Mouse (Mus musculus) thymus, postnatal 4 days (tissue): ENCODE data around the gene Vdac1.
"Not testable (repeated sequence)": the region's sequence is repeated elsewhere in the genome, so short reads cannot be mapped to it uniquely, and the experiment has no call there.

Experiments
- DNase-seq: peaks from one replicate; pipeline ENCODE4 v3.0.0; 2021

The Vdac1 gene

DNA sequence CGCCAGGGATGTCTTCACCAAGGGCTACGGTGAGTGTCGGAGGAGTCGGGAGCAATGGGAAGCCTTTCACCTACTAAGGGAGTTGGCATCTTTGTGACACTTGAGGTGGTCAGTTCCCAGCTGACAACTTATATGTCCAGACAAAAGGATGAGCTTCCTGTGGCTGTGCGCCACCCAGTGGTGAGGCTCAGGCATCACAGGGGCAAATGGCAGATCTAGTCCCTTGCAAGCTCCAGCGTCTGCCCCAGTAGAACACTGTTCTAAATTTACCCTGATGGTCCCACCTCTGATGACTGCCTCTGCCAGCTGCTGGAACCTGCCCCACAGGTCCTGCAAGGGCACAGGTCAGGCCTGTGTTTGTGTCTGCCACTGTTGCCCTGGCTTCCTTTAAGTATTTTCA, 13.7 kb downstream of the Vdac1 start:
- peak; percentile 81 for DNase-seq

DNA sequence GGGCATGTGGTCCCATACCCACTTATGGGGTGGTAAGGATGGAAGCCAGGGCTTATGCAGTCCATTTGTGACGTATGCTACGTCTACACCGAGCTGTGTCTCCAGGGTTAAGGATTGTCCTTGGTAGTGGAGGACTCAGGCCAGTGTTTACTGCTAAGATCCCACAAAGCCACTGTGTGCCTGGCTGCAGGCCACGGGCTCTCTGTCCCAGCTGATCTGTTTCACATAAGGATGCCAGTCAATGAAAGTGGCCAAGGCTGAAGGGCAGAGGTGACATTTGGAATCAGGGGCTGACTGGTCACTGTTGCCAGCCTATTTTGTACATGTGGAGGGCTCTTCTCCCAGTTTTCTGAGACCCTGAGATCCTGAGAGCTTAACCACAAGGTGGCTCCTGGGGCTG, 16.9 kb downstream of the Vdac1 start:
- DNase-seq: no peak

DNA sequence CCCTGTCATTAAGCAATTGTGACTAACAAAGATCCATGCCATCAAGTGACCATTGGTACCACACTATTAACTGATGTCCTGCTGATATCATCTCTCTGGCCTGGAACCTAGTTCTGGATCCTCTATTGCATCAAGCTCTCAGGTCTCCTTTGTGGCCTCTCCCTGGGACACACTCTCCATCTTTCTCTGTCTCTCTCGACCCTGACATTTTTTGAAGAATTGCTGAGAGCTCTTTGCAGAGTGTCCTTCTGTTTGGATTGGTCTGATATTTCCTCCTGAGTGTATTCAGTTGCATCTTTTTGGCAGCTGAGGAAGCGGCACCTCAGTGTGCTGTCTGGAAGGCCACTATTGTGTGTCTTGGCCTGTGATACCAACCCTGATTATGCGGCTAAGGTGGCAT, 18.6 kb downstream of the Vdac1 start:
- DNase-seq: no peak

DNA sequence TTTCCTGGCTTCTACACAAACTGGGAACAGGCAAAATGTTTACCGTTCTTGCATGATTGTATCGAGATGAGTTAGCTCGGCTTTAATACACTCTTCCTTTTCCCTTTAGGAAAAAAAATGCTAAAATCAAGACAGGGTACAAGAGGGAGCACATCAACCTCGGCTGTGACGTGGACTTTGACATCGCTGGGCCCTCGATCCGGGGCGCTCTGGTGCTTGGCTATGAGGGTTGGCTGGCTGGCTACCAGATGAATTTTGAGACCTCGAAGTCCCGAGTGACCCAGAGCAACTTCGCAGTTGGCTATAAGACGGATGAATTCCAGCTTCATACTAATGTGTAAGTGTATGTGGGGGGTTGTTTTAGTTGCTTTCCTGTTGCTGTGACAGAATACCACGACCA, 23.1 kb downstream of the Vdac1 start:
- DNase-seq: no peak

DNA sequence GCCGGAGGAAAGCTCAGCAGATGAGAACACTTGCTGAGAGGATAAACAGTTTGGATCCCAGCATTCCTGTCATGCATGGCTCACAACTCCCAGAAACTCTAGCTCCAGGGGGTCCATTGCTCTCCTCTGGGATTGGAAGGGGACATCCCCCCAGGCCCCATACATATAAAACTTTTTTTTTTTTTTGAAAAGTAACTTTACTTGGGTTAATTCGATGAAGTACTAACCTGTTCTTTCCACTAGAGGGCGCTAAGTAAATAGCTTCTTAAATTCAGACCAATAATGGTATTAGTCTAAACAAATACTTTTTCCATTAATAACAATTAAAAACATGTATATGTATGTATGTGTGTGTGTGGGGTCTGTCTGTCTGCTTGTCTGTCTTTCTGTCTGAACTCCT, 24.0 kb downstream of the Vdac1 start:
- no peak for DNase-seq

DNA sequence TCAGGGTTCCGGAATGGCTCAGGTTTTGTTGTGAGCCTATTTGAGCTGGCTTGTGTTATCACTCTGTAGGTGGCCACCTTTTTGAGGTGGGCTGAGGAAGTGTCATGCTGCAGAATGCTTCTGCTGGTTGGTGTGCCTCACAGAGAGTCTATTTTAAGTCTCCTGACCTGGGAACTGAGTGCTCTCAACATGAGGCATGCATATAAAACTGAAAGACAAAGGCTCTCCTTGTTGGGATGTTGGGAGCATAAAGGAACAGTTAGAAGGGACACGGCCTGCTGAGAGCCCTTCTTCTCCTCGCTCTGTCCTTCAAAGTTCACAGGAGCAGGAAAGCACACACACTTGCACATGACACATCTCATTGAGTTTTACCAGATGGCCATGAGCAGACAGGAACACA, 26.2 kb downstream of the Vdac1 start:
- DNase-seq: no peak

DNA sequence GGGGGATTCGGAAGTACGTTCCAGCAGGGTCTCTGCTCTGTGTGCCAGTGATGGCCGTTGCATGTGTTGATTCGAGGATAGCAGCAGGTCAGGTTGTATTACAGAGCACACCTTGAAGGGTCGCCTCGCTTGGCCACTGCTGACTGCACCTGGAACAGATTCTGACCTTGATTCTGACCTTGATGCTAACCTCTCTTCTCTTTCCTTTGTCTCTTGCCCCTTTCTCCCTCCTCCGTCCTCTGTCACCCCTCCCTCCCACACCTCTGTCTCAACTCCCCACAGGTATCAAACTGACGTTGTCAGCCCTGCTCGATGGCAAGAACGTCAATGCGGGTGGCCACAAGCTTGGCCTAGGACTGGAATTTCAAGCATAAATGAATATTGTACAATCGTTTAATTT, 27.5 kb downstream of the Vdac1 start:
- DNase-seq: no peak

DNA sequence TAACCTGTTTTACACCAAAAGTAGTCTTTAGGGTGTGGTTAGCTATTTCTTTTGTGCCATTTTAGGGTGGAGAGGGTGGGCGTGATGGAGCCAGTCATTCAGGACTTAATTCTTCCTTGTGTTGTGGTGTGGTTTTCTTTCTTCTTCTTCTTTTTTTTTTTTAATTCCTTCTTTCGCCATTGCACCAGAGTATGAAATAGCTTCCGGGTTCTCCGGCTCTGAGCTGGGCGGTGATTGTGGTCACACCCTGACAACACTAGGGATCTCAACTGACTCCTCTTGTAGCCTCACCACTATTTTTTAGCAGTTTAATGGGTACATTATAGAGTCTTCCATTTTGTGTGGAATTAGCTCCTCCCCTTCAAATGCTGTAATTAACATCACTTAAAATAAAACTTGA, 28.3 kb downstream of the Vdac1 start:
- not testable (repeated sequence) for DNase-seq

DNA sequence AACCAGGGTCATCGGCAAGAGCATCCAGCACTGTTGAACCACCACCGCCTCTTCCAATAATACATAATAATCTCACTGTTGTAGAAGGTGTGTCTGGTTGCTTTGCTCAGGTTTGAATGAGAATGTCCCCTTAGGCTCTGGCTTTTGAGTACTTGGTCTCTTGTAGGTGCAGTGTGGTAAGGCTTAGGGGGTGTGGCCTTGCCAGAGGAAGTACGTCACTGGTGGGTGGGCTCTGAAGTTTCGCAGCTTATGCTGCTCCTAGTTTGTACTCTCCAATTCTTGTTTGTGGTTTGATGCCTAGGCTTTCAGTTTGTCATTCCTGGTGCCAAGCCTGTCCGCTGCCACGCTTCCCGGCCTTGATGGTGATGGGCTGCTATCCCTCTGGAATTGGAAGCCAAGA, 29.3 kb downstream of the Vdac1 start:
- DNase-seq: no peak

DNA sequence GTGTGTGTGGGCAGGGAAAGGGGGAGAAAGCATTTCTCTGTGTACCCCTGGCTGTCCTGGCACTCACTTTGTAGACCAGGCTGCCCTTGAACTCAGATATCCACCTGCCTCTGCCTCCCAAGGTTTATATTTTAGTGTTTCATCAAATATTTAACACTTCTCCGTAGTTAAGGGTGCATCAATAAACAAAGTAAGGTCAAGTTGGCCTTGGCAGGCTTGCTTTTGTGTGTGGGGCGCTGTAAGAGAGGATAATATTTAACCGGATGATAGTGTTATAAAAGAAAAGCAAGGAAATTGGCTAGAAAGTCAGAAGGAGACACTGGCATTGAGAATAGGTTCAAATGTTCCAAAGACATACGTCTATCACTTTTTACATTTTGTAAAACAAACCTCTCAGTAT, 33.8 kb downstream of the Vdac1 start:
- no peak for DNase-seq

DNA sequence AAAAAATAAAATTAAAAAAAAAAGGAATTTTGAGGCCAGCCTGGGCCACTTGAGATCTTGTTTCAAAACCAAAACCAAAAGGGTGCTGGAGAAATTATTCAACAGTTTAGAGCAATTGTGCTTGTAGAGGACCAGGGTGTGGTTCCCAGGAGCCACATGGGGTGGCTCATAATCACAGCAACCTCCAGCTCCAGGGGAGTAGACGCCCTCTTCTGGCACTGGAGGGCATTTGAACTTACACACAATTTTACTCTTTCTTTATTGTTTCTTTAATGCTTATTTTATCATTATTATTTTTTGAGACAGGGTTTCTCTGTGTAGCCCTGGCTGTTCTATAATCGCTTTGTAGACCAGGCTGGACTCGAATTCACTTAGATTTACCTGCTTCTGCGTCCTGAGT, 34.7 kb downstream of the Vdac1 start:
- DNase-seq: no peak

DNA sequence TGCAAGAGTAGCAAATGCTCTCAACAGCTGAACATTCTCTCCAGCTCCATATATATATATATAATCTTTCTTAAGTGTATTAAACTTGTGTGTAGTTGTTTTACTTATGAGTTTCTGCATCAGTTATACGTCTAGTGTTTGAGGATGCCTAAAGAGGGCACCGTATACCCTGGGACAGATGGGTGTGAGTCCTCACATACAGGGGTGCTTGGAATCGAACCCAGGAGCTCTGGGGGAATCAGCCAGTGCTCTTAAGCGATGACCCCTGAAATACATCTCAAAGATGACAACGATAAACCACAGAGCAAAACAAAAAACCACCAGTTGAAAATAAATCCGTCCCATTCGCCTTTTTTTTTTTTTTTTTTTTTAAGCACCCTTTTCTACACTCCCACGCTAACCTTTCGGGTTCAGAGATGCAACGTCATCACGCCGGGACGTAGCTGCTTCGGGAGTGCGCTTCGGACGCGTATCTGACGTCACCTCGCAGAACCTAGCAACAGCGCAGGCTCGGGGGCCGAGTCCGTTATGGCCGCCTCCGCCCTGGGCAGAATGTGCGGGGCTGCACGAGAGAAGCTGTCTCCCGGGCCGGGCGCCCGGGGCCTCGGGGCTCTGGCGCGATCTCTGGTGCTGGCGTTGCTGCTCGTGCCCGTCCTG, 35.4 kb downstream of the Vdac1 start, which contains the start of gene 9530068E07Rik:
9530068E07Rik (plus strand) TSS at position 489 of the 657 bp plus-strand sequence.
- peak; percentile 92 for DNase-seq

DNA sequence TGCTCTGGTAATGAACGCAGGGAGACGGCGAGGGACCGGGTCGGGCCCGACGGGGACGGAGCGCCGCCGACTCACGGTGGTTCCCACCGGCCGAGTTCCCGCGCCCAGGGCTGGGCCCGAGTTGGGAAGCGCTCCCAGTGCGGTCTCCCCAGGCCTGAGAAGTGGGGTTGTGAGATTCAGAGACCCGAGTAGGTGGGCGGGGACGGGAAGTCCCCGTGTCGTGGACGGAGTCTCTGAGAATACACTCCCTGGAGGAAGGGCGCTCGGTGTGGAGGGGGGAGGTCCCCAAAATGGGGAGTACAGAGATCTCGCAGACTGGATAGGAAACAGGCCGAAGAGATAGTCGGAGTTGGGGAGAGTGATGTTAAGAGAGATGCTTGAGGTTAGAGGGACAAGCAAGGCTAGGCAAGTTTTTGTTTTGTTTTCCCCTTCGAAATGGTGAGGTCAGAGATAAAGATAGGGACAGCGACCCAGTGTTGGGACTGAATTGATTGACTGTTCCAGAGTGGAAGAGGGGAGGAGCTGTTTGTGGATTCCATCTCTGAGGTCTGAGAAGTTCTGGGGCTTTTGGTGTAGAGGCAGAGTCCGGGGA, 36.0 kb downstream of the Vdac1 start:
- no peak for DNase-seq

DNA sequence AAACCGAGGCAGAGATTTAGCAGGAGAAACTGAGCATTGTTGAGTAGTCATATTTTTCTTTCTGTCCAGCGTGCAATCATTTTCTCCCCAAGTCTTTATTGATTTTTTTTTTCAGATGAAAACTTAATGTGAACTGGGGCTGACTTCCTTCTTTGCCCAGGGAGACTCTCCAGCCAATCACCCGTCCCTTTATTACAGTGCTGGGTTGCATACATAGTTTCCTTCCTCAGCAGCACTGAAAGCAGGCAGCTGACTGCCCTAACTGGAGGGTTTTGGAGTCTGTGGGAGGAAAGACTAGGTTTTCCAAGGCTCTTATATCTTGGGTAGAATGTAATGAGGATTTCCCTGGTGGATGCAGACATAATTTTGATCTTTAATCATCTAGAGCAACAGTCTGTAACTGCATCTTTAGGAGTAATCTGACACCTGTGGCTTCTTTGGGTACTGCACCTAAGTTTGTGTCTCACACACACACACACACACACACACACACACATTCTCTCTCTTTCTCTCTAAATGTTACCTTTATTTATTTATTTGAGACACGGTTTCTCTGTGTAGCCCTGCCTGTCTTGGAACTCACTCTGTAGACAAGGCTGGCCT, 36.8 kb downstream of the Vdac1 start:
- peak; percentile 41 for DNase-seq

DNA sequence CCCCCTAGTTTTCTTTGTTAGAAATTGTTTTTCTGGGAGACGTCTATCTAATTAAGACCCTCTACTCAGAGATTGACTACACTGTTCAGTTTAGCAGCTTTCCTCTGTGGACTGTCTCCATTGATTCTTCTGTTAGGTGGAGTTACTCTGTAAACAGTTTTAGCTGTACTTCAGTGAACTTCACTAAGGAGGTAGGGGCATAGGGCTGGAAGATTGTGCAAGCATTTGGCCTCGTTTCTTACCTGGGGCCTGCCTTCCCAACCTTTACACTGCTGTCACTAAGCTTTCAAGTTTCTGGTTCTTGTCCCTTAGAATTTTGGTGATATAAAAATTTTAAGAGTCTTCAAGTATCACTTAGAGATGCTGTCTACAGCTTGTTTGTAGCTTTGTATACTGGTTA, 40.8 kb downstream of the Vdac1 start:
- no peak for DNase-seq

DNA sequence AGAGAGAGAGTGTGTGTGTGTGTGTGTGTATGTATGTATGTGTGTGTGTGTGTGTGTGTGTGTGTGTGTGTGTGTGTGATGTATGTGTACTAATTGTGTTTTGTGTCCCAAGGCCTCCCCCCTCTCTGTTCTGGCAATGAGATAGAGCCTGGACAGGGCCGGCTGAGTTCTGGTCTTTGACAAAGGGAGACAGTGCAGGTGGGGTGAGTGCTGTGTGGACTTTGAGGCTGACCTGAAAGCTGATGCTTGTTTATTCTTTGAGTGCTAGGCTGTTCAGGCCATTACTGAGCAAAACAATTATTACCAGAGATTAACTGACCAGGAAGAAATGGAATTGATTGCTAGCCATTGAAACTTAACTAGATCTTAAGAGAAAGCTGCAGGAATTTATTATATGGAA, 41.9 kb downstream of the Vdac1 start:
- no peak for DNase-seq

DNA sequence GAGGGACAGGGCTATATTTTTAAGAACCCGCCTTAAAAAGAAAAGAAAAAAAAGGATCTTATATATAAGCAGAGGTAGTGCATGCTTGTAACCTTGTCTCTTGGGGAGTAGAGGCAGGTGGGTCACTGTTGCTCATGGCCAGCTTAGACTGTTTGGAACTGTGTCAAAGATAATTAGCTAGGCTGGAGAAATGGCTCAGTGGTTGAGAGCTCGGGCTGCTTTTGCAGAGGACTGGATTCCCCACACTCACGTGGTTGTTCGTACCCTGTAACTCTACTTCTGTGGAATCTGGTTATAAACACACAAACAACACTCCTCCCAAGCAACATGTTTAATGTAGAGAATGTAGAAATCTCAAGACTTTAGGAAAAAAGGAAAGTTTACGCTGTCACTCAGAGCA, 43.5 kb downstream of the Vdac1 start:
- no peak for DNase-seq

DNA sequence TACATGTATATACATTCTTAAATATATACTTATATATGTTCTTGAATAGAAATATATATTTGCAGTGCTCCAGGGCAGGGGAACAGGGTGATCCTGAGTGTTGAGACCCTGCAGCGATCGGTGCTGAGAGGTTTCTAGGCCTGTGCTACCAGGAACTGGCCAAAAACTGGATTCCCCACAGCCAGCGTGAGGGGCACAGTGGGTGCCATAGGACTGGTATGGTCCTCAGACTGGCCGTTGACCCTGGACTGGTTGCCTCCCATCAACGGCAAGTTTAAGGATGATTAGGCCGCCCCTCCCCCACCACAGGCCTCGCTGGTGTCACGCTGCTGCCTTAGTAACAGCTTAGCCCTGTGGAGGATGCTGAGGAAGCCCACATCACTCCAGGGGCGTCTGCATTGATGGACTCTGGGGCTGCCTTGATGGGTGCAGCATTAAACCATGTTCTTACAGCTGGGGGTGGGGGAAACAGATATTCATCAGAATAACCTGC, 44.6 kb downstream of the Vdac1 start:
- DNase-seq: no peak

DNA sequence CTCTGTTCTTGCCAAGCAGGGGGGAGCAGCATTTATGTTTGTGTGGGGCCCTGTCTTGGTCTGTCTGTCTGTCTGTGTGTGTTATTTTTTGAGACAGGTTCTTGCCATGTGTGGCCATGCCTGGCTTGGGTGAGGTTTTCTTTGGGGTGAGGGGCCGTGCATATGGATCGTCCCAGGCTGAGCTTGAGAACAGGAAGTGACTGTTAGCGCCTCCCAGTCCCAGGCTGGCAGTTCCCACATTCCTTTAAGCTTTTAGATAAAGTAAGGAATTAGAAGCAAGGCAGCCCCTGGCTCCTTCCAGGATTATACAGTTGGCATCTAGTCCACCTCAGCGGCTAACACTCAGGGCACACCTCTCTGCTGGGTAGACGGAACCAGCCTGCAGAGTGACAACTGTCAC, 48.7 kb downstream of the Vdac1 start:
- no peak for DNase-seq

DNA sequence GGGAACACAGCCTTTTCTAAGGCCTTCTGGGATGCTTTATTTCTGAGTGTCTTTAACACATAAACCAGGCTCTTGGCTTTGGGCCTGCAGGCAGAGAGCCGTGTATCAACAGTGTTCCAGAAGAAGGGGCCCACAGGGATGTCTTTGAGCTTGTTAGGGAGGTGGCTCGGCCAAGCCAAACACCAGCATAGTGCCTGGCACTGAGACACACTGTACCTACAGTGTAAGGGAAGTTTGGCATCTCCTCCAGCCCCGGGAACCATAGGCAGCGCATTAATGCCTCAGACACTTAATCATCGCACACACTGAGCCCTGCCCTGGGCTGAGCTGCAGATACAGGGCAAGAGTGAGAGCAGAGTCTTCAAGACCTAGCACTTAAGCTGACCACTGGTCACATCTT, 57.7 kb downstream of the Vdac1 start:
- no peak for DNase-seq

DNA sequence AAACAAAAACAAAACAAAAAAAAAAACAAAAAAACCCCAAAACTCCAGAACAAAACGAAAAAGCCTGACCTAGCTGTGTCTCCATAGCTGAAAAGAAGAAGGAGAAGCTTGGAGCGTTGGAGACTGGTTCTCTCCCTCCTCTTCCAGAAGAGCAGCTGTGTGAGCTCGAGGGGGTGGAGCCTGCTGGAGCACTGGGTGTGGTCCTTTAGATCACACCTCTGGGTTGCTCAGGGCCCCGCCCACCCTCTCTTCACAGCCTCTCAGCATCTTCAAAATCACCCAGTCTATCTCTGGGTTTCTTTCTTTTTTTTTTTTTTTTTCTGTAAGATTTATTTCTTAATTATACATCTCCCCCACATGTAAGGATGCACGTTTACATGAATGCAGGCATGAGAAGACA, 58.6 kb downstream of the Vdac1 start:
- peak; percentile 82 for DNase-seq

DNA sequence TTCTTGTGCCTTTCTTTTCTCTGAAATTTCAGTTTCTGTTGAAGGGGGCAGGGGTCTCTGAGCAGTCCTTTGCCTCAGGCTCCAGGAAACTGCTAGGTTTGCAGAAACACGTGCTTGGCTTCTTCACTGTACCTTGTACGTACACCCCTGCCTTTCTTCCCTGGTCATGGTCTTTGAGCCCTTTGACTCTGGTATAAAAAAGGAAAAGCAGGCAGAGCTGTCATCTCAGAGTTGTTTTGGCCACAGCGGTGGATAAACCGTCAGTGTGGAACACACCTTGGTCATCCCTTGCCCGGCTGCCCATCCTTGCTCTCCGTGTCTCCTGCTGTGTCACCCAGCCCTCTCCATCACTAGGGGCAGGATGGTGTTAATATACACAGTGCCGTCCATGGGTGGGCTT, 59.2 kb downstream of the Vdac1 start:
- no peak for DNase-seq

DNA sequence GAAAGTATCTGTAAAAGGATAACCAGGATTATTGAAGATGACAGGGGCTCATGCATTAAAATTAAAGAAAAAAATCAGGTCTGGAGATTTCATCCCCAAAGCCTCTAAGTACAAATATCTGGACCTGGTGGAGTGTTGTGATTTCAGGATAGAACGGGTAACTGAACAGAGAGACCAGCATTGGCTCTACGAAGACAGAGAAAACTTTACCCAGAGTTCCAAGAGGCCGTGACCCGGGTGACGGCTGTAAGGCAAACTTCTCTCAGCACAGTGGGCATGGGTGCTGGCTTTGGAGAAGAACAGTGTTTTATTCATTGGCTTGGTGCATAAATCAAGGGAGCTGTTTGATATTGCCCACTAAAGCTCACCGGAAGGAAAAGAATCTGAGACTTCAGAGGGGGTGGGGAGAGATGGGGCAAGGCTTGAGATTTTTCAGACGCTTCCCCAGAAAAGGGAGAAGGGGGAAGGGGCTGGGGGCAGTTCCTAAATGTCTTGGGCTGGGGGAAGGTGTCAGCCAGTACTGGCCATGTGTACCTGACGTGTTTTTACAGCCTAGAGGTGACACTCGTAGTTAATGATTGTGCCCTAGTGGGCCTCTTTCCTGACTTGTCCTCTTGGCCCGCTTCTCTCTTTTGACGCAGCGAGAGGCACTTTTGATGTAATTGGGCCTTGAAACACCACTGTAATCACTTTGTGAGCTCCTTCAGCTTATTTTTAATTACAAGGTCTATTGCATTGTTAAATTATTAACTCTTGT, 59.8 kb downstream of the Vdac1 start:
- DNase-seq: no peak
